12 mouse cellular contexts compared by ENCODE assay signal in genomic region chr8:110631201-110631600, GRCm38 (mm10). TPM values are rescaled to one million over a fixed set of nuclear protein-coding genes. Genes with fewer than 3 reads are reported as not detected.
DNase-seq lines count a peak whose midpoint lies in the region; ATAC-seq and TF ChIP-seq lines count a peak whose summit lies in the region.
"Had no signal": no experiment of that assay in that cellular context is flagged by ENCODE, and none has a peak within 500 bp of the region (broad histone marks: within the 10 kb centered on the region; RNA-seq: fewer than 3 reads in every experiment).

No protein-coding gene starts in this region.

- H3K9ac ChIP-seq in limb, embryonic 11.5 days (ENCODE audit: low read length): no peak overlapping the region
- H3K9ac ChIP-seq in limb, embryonic 14.5 days (ENCODE audit: low read depth, low read length, severe bottlenecking): no peak overlapping the region
- H3K9ac ChIP-seq: forebrain, embryonic 15.5 days had no signal

- WGBS in limb, embryonic 11.5 days: 94% methylated on average over 7 of the region's 7 CpGs
- WGBS in limb, embryonic 10.5 days: 93% methylated on average over 7 of the region's 7 CpGs
- 85% methylated on average over 7 of the region's 7 CpGs for WGBS in limb, embryonic 14.5 days

- H3K4me1 ChIP-seq in limb, embryonic 11.5 days (ENCODE audit: control insufficient read depth, insufficient read depth, low read length): no peaks in the 10 kb centered on the region
- H3K4me1 ChIP-seq in limb, embryonic 10.5 days: no peaks in the 10 kb centered on the region
- H3K4me1 ChIP-seq in limb, embryonic 14.5 days (ENCODE audit: control insufficient read depth, insufficient read depth, low read length): peaks cover 4% of the 10 kb centered on the region; the same call in 1 of the 2 replicates

- H3K36me3 ChIP-seq in limb, embryonic 11.5 days (ENCODE audit: control insufficient read depth, insufficient read depth, low read length): peaks cover 21% of the 10 kb centered on the region
- H3K36me3 ChIP-seq in limb, embryonic 10.5 days: peaks cover 52% of the 10 kb centered on the region
- H3K36me3 ChIP-seq in limb, embryonic 14.5 days (ENCODE audit: control insufficient read depth, insufficient read depth, low read length): peaks cover 25% of the 10 kb centered on the region

- peak; percentile 50 for DNase-seq in gastrocnemius, postnatal 10 days
- no peak for DNase-seq in gastrocnemius, postnatal 4 days (ENCODE audit: low spot score in 2 of 2)
- peak; percentile 24 for DNase-seq in limb, embryonic 11.5 days (ENCODE audit: low spot score)
- DNase-seq in limb, embryonic 10.5 days (ENCODE audit: low spot score): no peak
- peak; percentile 40 for DNase-seq in R1 (ENCODE audit: low read depth, low spot score)
- DNase-seq in limb, embryonic 14.5 days (ENCODE audit: low spot score): peak; percentile 30
- no peak for DNase-seq in right cerebral cortex, postnatal 10 days (ENCODE audit: low spot score in 2 of 2)

- no peaks in the 10 kb centered on the region for H3K27me3 ChIP-seq in limb, embryonic 11.5 days (ENCODE audit: control insufficient read depth, insufficient read depth, low read length)
- H3K27me3 ChIP-seq in limb, embryonic 10.5 days (ENCODE audit: low read depth, poor library complexity, severe bottlenecking): no peaks in the 10 kb centered on the region
- no peaks in the 10 kb centered on the region for H3K27me3 ChIP-seq in limb, embryonic 14.5 days (ENCODE audit: control insufficient read depth, insufficient read depth, low read length)
- H3K27me3 ChIP-seq: forebrain, embryonic 15.5 days; megakaryocyte, embryonic 14.5 days had no signal

- H3K9me3 ChIP-seq in limb, embryonic 11.5 days (ENCODE audit: control insufficient read depth, low read length): no peaks in the 10 kb centered on the region
- H3K9me3 ChIP-seq in limb, embryonic 10.5 days (replicated peaks): no peaks in the 10 kb centered on the region
- H3K9me3 ChIP-seq in limb, embryonic 14.5 days (ENCODE audit: control insufficient read depth, low read length): no peaks in the 10 kb centered on the region
- H3K9me3 ChIP-seq: forebrain, embryonic 15.5 days; megakaryocyte, embryonic 14.5 days had no signal

- no peak overlapping the region for H3K4me2 ChIP-seq in limb, embryonic 11.5 days (ENCODE audit: low read depth, severe bottlenecking)
- H3K4me2 ChIP-seq in limb, embryonic 14.5 days (replicated peaks; ENCODE audit: low read depth, low read length, severe bottlenecking): no peak overlapping the region
- H3K4me2 ChIP-seq: forebrain, embryonic 15.5 days; liver, embryonic 11.5 days had no signal

- H3K4me3 ChIP-seq in limb, embryonic 11.5 days (ENCODE audit: low read depth, low read length): no peak overlapping the region
- no peak overlapping the region for H3K4me3 ChIP-seq in limb, embryonic 10.5 days
- no peak overlapping the region for H3K4me3 ChIP-seq in limb, embryonic 14.5 days (replicated peaks; ENCODE audit: low read length)
- H3K4me3 ChIP-seq: forebrain, embryonic 15.5 days had no signal

- no peak for ATAC-seq in limb, embryonic 11.5 days (ENCODE audit: insufficient number of reproducible peaks, low FRiP score, low TSS enrichment, low read depth)
- no peak for ATAC-seq in limb, embryonic 14.5 days (ENCODE audit: low FRiP score, low read depth)
- ATAC-seq in erythroblast, adult 5-6 weeks (replicated peaks; ENCODE audit: low FRiP score, poor library complexity, severe bottlenecking): no peak
- ATAC-seq: forebrain, embryonic 15.5 days; inflammation-experienced regulatory T-cells, adult 6 months had no signal

- H3K27ac ChIP-seq in limb, embryonic 11.5 days (replicated peaks; ENCODE audit: low read depth, low read length): no peak overlapping the region
- H3K27ac ChIP-seq in limb, embryonic 10.5 days: no peak overlapping the region
- H3K27ac ChIP-seq in limb, embryonic 14.5 days (replicated peaks; ENCODE audit: low read depth, low read length): 0 out of 2 replicates have a peak overlapping the region, but pooled peaks have one; percentile 1

- TF ChIP-seq POLR2A in limb, embryonic 14.5 days (IDR thresholded peaks at IDR 0.05; ENCODE audit: borderline replicate concordance, extremely low read depth, insufficient read depth, insufficient read length): no peak

RNA-seq across cellular contexts. Expression of gene Vac14, which starts 12.8 kb away (rescaled TPM):
- total RNA-seq in gastrocnemius, postnatal 10 days (2021): 10 to 100 TPM; 16.1 to 18.7 TPM
- total RNA-seq in gastrocnemius, postnatal 4 days (2021): 10 to 100 TPM; 20.3 to 21.2 TPM
- 30.5 TPM in 2 replicates for polyA plus RNA-seq in limb, embryonic 11.5 days (2014; fragmentation: Nextera tagmentation; extraction: Ambion mirVana)
- polyA plus RNA-seq in limb, embryonic 10.5 days (2016; fragmentation: Nextera tagmentation; extraction: Ambion mirVana): 30.8 and 32.3 TPM in 2 replicates
- polyA plus RNA-seq in limb, embryonic 14.5 days (2012; rRNA removed): 24.8 and 29.8 TPM in 2 replicates
- polyA plus RNA-seq in limb, embryonic 14.5 days (2014; fragmentation: Nextera tagmentation; extraction: Ambion mirVana): 19.1 and 23.3 TPM in 2 replicates
- total RNA-seq in erythroblast, adult 5-6 weeks (2015; ENCODE audit: low replicate concordance): 6.1 and 10.9 TPM in 2 replicates
- total RNA-seq in erythroblast, adult 5-6 weeks (2017; ENCODE audit: low replicate concordance): 4.2 and 5.5 TPM in 2 replicates

Comparison
In these comparisons a context has a peak if more than half of its experiments do, and no peak if none do; other contexts are left out.
1. DNase-seq: peak in gastrocnemius, postnatal 10 days (single experiment), limb, embryonic 11.5 days (single experiment), R1 (single experiment) and limb, embryonic 14.5 days (single experiment); none in gastrocnemius, postnatal 4 days (0 of 2), limb, embryonic 10.5 days (single experiment) and right cerebral cortex, postnatal 10 days (0 of 2).